Mouse (Mus musculus) skeletal muscle tissue, postnatal 0 days (tissue): Measurements from ENCODE around the gene Lmtk2. TPM values are rescaled to one million over a fixed set of nuclear protein-coding genes. Genes with fewer than 3 reads are reported as not detected.

Experiments used
- polyA plus RNA-seq: library from polyadenylated mRNA; unstranded; fragments of >200 nt; fragmentation: Nextera tagmentation; extraction: Ambion mirVana; gene quantifications from 2 replicates; pipeline ENCODE4 v1.2.1, GENCODE M21; 2015

The Lmtk2 gene
- 1.6 TPM in 2 replicates for polyA plus RNA-seq

DNA sequence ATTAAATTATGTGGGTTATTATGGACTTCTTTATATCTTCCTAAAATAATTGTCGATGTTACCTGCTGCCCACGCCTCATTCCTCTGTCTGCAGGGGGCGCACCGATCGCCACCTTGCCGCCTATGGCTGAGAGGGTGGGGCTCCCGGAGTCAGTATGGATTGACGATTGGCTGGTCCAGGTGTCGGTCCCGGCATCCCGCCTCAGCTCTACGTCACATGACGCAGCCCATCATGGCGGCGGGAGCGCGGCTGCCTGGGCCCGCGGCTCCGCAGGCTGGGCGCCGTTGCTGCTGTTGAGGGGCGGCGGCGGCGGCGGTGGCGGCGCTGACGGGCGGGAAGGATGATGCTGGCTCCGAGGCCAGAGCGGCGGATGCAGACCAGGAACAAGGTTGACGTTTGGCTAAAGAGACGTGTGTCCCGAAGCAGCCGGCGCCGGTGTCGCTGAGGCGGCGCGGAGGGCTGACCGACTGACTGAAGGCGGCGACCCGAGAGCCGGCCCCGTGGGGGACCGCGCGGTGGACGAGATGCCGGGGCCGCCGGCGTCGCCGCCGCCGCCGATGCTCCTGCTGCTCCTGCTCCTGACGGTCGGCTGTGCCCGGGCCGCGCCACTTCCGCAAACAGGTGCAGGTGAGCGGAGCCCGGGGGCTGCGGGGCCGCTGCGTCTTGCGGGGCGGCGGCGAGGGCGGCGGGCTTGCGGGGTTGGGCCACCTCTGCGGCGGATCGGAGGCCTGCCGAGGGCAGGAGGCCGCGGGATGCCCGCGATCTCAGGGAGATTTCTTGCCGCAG is at the start of gene Lmtk2:
TSS of gene Lmtk2 (plus strand) at position 288 of the 787 bp plus-strand sequence.

DNA sequence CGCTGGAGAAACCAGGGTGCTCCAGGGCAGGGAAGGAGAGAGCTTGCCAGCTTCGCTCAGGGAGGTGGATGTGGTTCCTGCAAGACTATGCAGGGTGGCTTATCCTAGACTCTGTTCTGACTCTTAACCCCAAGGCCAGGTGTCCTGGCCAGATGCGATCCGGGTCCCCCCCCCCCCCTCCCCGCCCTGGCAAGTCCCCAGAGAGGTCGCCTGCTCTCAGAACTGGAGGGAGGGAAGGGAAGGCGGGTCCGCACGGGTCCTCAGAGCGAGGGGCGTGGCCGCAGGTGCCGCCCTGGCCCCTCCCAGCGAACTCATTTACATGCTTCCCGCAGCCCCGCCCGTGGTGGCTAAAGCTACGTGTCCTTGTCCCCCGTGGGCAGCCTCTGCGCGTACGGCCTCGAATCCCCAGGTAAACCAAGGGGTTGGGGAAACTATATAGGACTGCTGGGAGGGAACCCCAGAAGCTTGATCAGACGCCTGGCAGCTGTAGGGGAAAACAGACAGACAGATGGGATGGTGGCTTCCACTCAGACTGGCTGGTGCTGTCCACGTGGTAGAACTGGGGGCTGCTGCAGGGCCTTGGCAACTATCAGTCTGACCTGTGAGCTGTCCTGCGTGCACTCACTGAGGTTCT is 89.8 kb downstream of the Lmtk2 start, which contains the start of gene Bhlha15:
TSS of gene Bhlha15 (plus strand) at position 337 of the 634 bp plus-strand sequence.

DNA sequence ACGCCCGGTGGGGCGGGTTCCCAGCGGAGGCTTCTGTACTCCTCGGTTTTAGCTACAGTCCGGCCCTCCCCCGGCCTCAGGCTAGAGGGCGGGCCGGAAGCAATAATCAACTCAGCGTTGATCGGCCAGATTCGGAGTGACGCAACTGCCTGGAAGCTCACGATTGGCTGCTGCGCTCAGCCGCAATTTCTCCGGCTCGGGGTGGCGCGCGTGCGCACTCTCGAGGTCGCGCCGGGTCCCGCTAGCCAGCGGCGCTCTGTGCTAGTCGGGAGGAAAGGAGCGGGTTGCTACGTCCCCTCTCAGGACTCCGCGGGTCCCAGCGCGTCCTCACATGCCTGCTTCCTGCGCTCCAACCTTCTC is 123.2 kb downstream of the Lmtk2 start, which contains the start of gene Tecpr1:
TSS of gene Tecpr1 (minus strand) at position 113 of the 360 bp plus-strand sequence.

Other genes starting within 250 kb of the Lmtk2 start
- gene Ankrd61, start 202.8 kb upstream of the Lmtk2 start, polyA plus RNA-seq, result not detected in 2 replicates
- 124 and 129 TPM in 2 replicates for gene Aimp2, start 190.6 kb upstream of the Lmtk2 start, polyA plus RNA-seq
- 9.3 and 9.5 TPM in 2 replicates for gene Pms2, start 190.5 kb upstream of the Lmtk2 start, polyA plus RNA-seq
- 0.37 TPM in 1 of 2 replicates, not detected in the other for gene Gm42421, start 172.3 kb upstream of the Lmtk2 start, polyA plus RNA-seq
- gene Rsph10b, start 167.4 kb upstream of the Lmtk2 start, polyA plus RNA-seq, result 3.8 and 4.4 TPM in 2 replicates
- gene Ccz1, start 85.6 kb upstream of the Lmtk2 start, polyA plus RNA-seq, result 45.2 and 50.5 TPM in 2 replicates
- gene Ocm, start 73.8 kb upstream of the Lmtk2 start, polyA plus RNA-seq, result 1.6 and 3.6 TPM in 2 replicates
- not detected in 2 replicates for gene Bhlha15, start 89.8 kb downstream of the Lmtk2 start, polyA plus RNA-seq
- 11.7 and 12.3 TPM in 2 replicates for gene Tecpr1, start 123.2 kb downstream of the Lmtk2 start, polyA plus RNA-seq
- gene Bri3, start 144.0 kb downstream of the Lmtk2 start, polyA plus RNA-seq, result 94.8 and 108 TPM in 2 replicates